Mouse (Mus musculus): ENCODE results near the gene Mcemp1. TPM values are rescaled to one million over a fixed set of nuclear protein-coding genes. Genes with fewer than 3 reads are reported as not detected.

The Mcemp1 gene
- polyA plus RNA-seq, 1 experiment from 2014 or later = 0.58 TPM

DNA sequence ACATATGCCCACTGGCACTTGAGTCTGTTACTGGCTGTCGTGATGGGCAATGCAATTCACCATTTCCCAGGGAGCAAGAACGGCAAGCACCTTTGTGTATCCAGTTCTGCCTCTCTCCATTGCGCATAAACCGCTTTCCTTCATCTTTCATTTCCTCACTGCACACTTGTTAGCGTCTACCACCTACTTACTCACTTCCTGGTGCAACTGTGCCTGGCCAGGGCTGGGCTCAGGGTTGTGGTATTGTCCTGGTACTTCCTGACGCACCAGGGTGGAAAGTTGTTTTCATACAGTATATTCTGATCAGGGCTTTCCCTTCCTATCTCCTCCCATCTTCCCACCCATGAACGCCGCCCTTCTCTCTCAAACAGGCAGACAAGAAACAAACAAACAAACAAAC lies 4.7 kb upstream of the Mcemp1 start:
- H3K9ac ChIP-seq (ENCODE audit: low read length) = no peak overlapping the region
- no peaks in the 10 kb centered on the region for H3K9me3 ChIP-seq (replicated peaks; ENCODE audit: control insufficient read depth, low read length)
- H3K27ac ChIP-seq (ENCODE audit: low read length) = no peak overlapping the region
- H3K36me3 ChIP-seq (ENCODE audit: control insufficient read depth, insufficient read depth) = no peaks in the 10 kb centered on the region
- ATAC-seq (replicated peaks; ENCODE audit: extremely low read depth, insufficient read depth, low FRiP score) = no peak
- no peak overlapping the region for H3K4me3 ChIP-seq (ENCODE audit: low read length)
- no peaks in the 10 kb centered on the region for H3K4me1 ChIP-seq (ENCODE audit: control insufficient read depth, insufficient read depth, low read length)
- 64% methylated on average over 8 of the region's 8 CpGs for WGBS
- peaks cover 2% of the 10 kb centered on the region; the same call in 1 of the 2 replicates for H3K27me3 ChIP-seq (ENCODE audit: control insufficient read depth, insufficient read depth, low read length)
- no peak overlapping the region for H3K4me2 ChIP-seq (ENCODE audit: low read depth, low read length)

DNA sequence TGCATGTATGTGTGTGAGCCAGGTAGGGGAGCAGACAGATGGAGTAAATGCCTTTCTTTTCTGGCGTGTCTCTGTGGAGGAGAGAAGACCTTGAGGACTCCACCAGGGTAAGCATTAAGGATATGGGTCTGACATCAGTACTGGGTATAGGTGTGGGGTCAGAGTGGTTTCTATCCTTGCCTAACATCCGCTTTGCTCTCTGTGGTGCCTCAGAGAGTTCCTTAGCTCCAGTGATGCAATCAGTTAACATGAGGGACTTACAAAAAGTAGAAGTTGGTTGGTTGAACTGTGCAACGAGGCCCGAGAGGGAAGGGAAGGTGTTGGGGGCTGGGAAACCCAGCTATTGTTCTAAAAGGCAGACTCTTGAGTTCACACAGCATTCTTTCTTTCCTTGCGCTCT lies 1.1 kb upstream of the Mcemp1 start:
- Histone ChIP-seq H3K4me3 (ENCODE audit: low read length) (no peak overlapping the region), H3K36me3 (ENCODE audit: control insufficient read depth, insufficient read depth) (no peaks in the 10 kb centered on the region), H3K4me1 (ENCODE audit: control insufficient read depth, insufficient read depth, low read length) (no peaks in the 10 kb centered on the region), H3K9ac (ENCODE audit: low read length) (no peak overlapping the region), H3K4me2 (ENCODE audit: low read depth, low read length) (no peak overlapping the region), H3K9me3 (replicated peaks; ENCODE audit: control insufficient read depth, low read length) (no peaks in the 10 kb centered on the region), H3K27ac (ENCODE audit: low read length) (no peak overlapping the region), H3K27me3 (ENCODE audit: control insufficient read depth, insufficient read depth, low read length) (no peaks in the 10 kb centered on the region)
- 63% methylated on average over 5 of the region's 5 CpGs for WGBS
- no peak for ATAC-seq (replicated peaks; ENCODE audit: extremely low read depth, insufficient read depth, low FRiP score)

GRCm38 (mm10) chr8:3670388-3670787 lies 4.8 kb downstream of the Mcemp1 start:
- Histone ChIP-seq H3K4me3 (ENCODE audit: low read length) (no peak overlapping the region), H3K9me3 (replicated peaks; ENCODE audit: control insufficient read depth, low read length) (no peaks in the 10 kb centered on the region), H3K27me3 (ENCODE audit: control insufficient read depth, insufficient read depth, low read length) (no peaks in the 10 kb centered on the region), H3K27ac (ENCODE audit: low read length) (no peak overlapping the region), H3K4me2 (ENCODE audit: low read depth, low read length) (no peak overlapping the region), H3K4me1 (ENCODE audit: control insufficient read depth, insufficient read depth, low read length) (no peaks in the 10 kb centered on the region), H3K9ac (ENCODE audit: low read length) (no peak overlapping the region), H3K36me3 (ENCODE audit: control insufficient read depth, insufficient read depth) (no peaks in the 10 kb centered on the region)
- no peak for ATAC-seq (replicated peaks; ENCODE audit: extremely low read depth, insufficient read depth, low FRiP score)
- WGBS = 66% methylated on average over 2 of the region's 2 CpGs

DNA sequence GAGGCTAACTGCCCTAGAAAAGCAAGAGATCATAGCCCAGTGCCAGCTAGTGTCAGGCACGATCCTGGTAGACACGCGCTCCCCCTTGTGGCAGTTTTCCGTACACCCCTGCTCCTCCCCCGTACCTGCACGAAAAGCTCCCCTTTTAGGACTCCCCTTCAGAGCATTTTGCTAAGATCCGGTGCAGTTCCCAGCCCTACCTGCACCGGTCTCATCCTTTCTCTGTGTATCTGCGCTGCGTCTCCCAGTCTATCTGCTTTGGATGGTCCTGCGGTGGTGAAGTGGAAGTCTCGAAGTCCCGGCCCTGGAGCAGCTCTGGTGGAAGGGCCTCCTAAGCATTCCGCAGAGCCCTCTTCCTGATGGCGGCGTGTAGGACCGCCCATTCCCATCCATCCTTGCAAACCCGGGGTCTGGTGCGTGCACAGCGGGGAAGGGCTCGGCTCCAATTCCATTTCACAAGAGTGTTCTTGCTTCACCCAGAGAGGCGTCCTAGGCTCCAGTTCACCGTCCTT lies 6.5 kb downstream of the Mcemp1 start, which contains the start of gene Fcor:
Gene Fcor (minus strand): TSS at position 383 of the 512 bp plus-strand sequence.
- Histone ChIP-seq H3K4me2 (ENCODE audit: low read depth, low read length) (peak within 1 kb of the TSS; percentile 74), H3K36me3 (ENCODE audit: control insufficient read depth, insufficient read depth) (no peaks in the 10 kb centered on the region), H3K9ac (ENCODE audit: low read length) (peak within 1 kb of the TSS; percentile 58), H3K9me3 (replicated peaks; ENCODE audit: control insufficient read depth, low read length) (no peaks in the 10 kb centered on the region), H3K27ac (ENCODE audit: low read length) (no peak within 1 kb of the TSS), H3K4me1 (ENCODE audit: control insufficient read depth, insufficient read depth, low read length) (peaks cover 4% of the 10 kb centered on the region; the same call in 1 of the 2 replicates), H3K27me3 (ENCODE audit: control insufficient read depth, insufficient read depth, low read length) (no peaks in the 10 kb centered on the region), H3K4me3 (ENCODE audit: low read length) (peak within 1 kb of the TSS; percentile 63)
- WGBS = under 1% methylated on average over 23 of the region's 23 CpGs
- ATAC-seq (replicated peaks; ENCODE audit: extremely low read depth, insufficient read depth, low FRiP score) = peak; percentile 67

- WGBS = 55% methylated on average over 3 of the region's 3 CpGs
- H3K4me1 ChIP-seq (ENCODE audit: control insufficient read depth, insufficient read depth, low read length) = peaks cover 13% of the 10 kb centered on the region
- H3K27me3 ChIP-seq (ENCODE audit: control insufficient read depth, insufficient read depth, low read length) = no peaks in the 10 kb centered on the region
- peaks cover 9% of the 10 kb centered on the region for H3K36me3 ChIP-seq (ENCODE audit: control insufficient read depth, insufficient read depth)
- no peaks in the 10 kb centered on the region for H3K9me3 ChIP-seq (replicated peaks; ENCODE audit: control insufficient read depth, low read length)
- ATAC-seq (replicated peaks; ENCODE audit: extremely low read depth, insufficient read depth, low FRiP score) = no peak
- no peak overlapping the region for H3K9ac ChIP-seq (ENCODE audit: low read length)
- H3K4me2 ChIP-seq (ENCODE audit: low read depth, low read length) = no peak overlapping the region
- no peak overlapping the region for H3K4me3 ChIP-seq (ENCODE audit: low read length)
- H3K27ac ChIP-seq (ENCODE audit: low read length) = no peak overlapping the region
Measured at GRCm38 (mm10) chr8:3674671-3675070, 9.1 kb downstream of the Mcemp1 start.

DNA sequence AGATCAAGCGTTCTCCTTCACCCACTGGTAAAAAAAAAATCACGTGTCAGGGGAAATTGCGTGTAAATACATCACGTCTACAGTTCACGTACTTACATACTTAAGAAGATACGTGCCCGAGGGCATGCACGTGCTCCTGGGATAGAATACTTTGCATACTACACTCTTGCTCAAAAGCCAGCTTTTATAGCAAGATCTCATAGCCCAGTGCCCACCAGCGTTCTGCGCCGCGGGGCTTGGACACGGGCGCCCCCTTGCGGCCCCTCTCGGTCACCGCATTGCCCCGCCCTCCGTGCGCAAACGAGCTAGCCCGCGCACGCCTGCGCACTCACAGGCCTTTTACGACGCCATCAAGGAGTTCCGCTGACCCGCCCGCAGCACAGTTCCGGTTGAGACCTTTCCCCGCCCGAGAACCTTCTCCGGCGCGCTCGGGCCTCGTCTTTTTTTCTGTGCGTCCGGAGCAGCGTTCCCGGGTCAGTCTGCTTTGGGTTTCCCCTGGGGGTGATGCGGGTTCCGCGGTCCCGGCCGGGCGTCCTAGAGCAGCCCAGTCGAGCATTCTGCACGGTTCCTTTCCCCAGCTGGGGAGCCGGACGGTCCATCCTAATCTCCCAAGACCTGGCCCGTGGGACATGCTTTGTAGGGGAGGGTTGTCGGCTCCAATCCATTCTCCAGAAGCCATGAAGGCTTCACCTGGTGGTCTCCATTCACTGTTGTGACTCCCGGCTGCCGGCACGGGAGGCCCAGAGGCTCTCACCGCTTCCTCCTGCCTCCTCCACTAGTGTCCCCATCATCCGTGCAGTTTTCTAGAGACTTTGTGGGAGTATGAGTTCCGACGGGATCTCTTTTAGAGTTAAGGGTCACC lies 10.8 kb downstream of the Mcemp1 start, which contains the start of gene Trappc5:
Gene Trappc5 (plus strand): TSS at position 169 of the 862 bp plus-strand sequence.
- peak within 1 kb of the TSS; percentile 89 for H3K4me2 ChIP-seq (ENCODE audit: low read depth, low read length)
- H3K27me3 ChIP-seq (ENCODE audit: control insufficient read depth, insufficient read depth, low read length) = no peaks in the 10 kb centered on the region
- H3K9ac ChIP-seq (ENCODE audit: low read length) = peak within 1 kb of the TSS; percentile 97
- peaks cover 22% of the 10 kb centered on the region for H3K36me3 ChIP-seq (ENCODE audit: control insufficient read depth, insufficient read depth)
- H3K9me3 ChIP-seq (replicated peaks; ENCODE audit: control insufficient read depth, low read length) = no peaks in the 10 kb centered on the region
- peak; percentile 90 for ATAC-seq (replicated peaks; ENCODE audit: extremely low read depth, insufficient read depth, low FRiP score)
- H3K27ac ChIP-seq (ENCODE audit: low read length) = peak within 1 kb of the TSS; percentile 91
- 1% methylated on average over 61 of the region's 61 CpGs for WGBS
- peaks cover 13% of the 10 kb centered on the region for H3K4me1 ChIP-seq (ENCODE audit: control insufficient read depth, insufficient read depth, low read length)
- peak within 1 kb of the TSS; percentile 96 for H3K4me3 ChIP-seq (ENCODE audit: low read length)

DNA sequence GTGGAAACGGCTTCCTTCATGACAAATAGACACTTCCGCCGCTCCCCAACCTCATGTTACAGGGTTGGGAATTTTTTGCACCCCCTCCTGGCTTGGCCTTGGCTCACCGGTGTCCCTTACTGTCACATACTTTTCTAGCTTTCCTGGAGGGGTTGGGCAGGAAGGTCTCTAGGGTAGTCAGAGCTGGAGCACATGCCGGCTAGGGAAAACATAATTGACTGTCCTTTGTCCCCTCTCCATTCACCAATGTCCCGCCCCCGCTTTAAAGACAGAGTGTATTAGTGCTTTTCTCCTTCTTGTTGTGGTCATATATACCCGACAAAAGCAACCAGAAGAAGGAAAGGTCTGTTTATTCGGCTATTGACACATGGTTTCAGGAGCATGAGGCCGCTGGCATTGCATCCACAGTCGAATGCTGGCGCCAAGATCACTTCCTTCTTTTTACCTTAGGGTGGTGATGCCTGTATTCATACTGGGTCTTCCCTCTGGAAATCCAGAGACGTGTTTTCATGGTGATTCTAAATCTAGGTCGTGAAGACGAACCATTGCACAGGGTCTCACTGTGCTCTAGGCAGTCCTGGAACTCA lies 11.5 kb downstream of the Mcemp1 start:
- Histone ChIP-seq H3K36me3 (ENCODE audit: control insufficient read depth, insufficient read depth) (peaks cover 24% of the 10 kb centered on the region), H3K4me1 (ENCODE audit: control insufficient read depth, insufficient read depth, low read length) (peaks cover 13% of the 10 kb centered on the region), H3K27me3 (ENCODE audit: control insufficient read depth, insufficient read depth, low read length) (no peaks in the 10 kb centered on the region), H3K9me3 (replicated peaks; ENCODE audit: control insufficient read depth, low read length) (no peaks in the 10 kb centered on the region), H3K4me3 (ENCODE audit: low read length) (peak overlapping the region; percentile 96), H3K4me2 (ENCODE audit: low read depth, low read length) (peak overlapping the region; percentile 89), H3K9ac (ENCODE audit: low read length) (peak overlapping the region; percentile 97), H3K27ac (ENCODE audit: low read length) (peak overlapping the region; percentile 91)
- WGBS = 4% methylated on average over 15 of the region's 15 CpGs
- ATAC-seq (replicated peaks; ENCODE audit: extremely low read depth, insufficient read depth, low FRiP score) = no peak

DNA sequence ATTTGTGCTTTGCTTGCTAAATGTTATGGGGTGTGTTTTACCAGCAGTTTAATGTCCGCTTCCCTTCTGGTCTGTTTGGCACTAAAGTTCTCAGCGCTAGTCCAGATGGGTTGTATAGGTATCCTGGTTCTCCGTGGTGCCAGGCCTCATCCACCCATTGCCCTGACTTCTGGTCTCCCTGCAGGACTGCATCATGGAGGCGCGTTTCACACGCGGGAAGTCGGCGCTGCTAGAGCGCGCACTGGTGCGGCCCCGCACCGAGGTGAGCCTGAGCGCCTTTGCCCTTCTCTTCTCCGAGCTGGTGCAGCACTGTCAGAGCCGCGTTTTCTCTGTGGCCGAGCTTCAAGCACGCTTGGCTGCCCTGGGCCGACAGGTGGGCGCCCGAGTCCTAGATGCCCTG lies 13.3 kb downstream of the Mcemp1 start:
- no peak overlapping the region for H3K4me2 ChIP-seq (ENCODE audit: low read depth, low read length)
- H3K27ac ChIP-seq (ENCODE audit: low read length) = no peak overlapping the region
- WGBS = 92% methylated on average over 23 of the region's 23 CpGs
- no peaks in the 10 kb centered on the region for H3K27me3 ChIP-seq (ENCODE audit: control insufficient read depth, insufficient read depth, low read length)
- no peaks in the 10 kb centered on the region for H3K9me3 ChIP-seq (replicated peaks; ENCODE audit: control insufficient read depth, low read length)
- no peak overlapping the region for H3K9ac ChIP-seq (ENCODE audit: low read length)
- H3K4me3 ChIP-seq (ENCODE audit: low read length) = no peak overlapping the region
- H3K4me1 ChIP-seq (ENCODE audit: control insufficient read depth, insufficient read depth, low read length) = peaks cover 13% of the 10 kb centered on the region
- ATAC-seq (replicated peaks; ENCODE audit: extremely low read depth, insufficient read depth, low FRiP score) = no peak
- H3K36me3 ChIP-seq (ENCODE audit: control insufficient read depth, insufficient read depth) = peaks cover 24% of the 10 kb centered on the region

DNA sequence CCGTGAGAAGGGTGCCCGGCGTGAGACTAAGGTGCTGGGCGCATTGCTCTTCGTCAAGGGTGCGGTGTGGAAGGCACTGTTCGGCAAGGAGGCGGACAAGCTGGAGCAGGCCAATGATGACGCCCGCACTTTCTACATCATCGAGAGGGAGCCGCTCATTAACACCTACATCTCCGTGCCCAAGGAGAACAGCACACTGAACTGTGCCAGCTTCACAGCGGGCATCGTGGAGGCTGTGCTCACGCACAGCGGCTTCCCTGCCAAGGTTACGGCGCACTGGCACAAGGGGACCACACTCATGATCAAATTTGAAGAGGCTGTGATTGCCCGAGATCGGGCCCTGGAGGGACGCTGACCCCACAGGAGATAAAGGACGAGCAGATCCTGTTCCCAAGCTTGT lies 13.7 kb downstream of the Mcemp1 start:
- Histone ChIP-seq H3K9me3 (replicated peaks; ENCODE audit: control insufficient read depth, low read length) (no peaks in the 10 kb centered on the region), H3K4me2 (ENCODE audit: low read depth, low read length) (no peak overlapping the region), H3K36me3 (ENCODE audit: control insufficient read depth, insufficient read depth) (peaks cover 24% of the 10 kb centered on the region), H3K4me1 (ENCODE audit: control insufficient read depth, insufficient read depth, low read length) (peaks cover 13% of the 10 kb centered on the region), H3K4me3 (ENCODE audit: low read length) (no peak overlapping the region), H3K27ac (ENCODE audit: low read length) (no peak overlapping the region), H3K9ac (ENCODE audit: low read length) (no peak overlapping the region), H3K27me3 (ENCODE audit: control insufficient read depth, insufficient read depth, low read length) (no peaks in the 10 kb centered on the region)
- 94% methylated on average over 23 of the region's 23 CpGs for WGBS
- no peak for ATAC-seq (replicated peaks; ENCODE audit: extremely low read depth, insufficient read depth, low FRiP score)
